Mouse (Mus musculus) megakaryocyte, embryonic 14.5 days (primary cell): Measurements from ENCODE around the gene Katnbl1. TPM values are rescaled to one million over a fixed set of nuclear protein-coding genes. Genes with fewer than 3 reads are reported as not detected.

Experiments
- H3K27me3 ChIP-seq: replicated peaks from 2 replicates; pipeline ENCODE3; 2012; ENCODE audit warnings: inconsistent platforms
- H3K36me3 ChIP-seq: replicated peaks from 2 replicates; pipeline ENCODE3; 2012; ENCODE audit warnings: low read length, inconsistent platforms, mixed read lengths
- H3K4me1 ChIP-seq: 2 replicates; pipeline ENCODE4 v1.6.1; 2012; ENCODE audit warnings: inconsistent platforms
- H3K4me3 ChIP-seq: replicated peaks from 2 replicates; pipeline ENCODE3; 2012; ENCODE audit warnings: moderate library complexity, mild to moderate bottlenecking, inconsistent platforms
- H3K9me3 ChIP-seq: 2 replicates; pipeline ENCODE4 v1.6.1; 2012; ENCODE audit warnings: inconsistent platforms
- FLI1 ChIP-seq: IDR thresholded peaks from 2 replicates; pipeline ENCODE4 v1.6.1; 2012; ENCODE audit warnings: low read length, inconsistent platforms, mixed read lengths
- GATA1 ChIP-seq: IDR thresholded peaks from 3 replicates; pipeline ENCODE4 v1.6.1; 2012; ENCODE audit warnings: mixed read lengths, low read length, inconsistent platforms, borderline replicate concordance
- polyA plus RNA-seq: library from polyadenylated mRNA; stranded (reverse); fragments of >175 nt; gene quantifications from 2 replicates; pipeline ENCODE4 v1.2.3, GENCODE M21; 2012; ENCODE audit warnings: low replicate concordance; ENCODE audit not compliant: insufficient read depth

Katnbl1 gene
- polyA plus RNA-seq, 1 experiment, result 1.9 TPM

DNA sequence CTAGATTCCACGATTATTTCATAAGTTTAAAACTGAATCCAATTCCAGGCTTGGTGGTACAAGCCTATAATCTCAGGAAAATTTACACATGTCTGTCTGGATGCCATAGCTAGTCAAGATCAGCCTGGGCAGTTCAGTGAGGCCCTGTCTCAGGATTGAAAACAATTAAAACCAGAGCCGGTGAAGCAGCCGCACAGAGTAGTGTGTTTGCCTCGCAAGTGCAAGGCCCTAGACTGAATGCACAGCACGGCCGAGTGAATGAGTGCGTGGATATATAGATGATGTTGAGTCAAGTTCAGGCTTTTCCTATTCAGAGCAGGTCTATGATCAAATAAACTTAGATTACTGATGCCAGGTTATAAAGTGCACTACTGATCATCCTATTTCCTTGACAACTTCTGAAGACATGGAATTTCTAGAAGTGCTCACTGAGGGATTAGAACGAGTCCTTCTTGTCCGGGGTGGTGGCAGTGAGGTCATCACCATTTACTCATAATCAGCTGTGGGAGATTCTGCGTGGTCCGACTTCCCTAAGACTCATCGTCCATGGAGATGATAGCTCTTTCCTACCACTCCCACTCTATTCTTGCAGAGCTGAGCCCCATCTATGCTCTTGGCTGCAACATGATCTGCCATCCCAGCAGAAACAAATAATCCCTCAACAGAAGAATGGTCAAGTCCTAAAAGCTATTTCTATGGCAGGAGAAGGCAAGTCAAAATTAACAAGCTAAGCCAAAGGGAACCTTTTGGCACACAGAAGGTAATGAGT is 18.8 kb upstream of the Katnbl1 start:
- Histone ChIP-seq H3K36me3 (peaks cover 95% of the 10 kb centered on the region), H3K4me1 (no peaks in the 10 kb centered on the region), H3K4me3 (no peak overlapping the region), H3K27me3 (no peaks in the 10 kb centered on the region), H3K9me3 (no peaks in the 10 kb centered on the region)
- no peak for TF ChIP-seq FLI1
- no peak for TF ChIP-seq GATA1

- H3K9me3 ChIP-seq, result no peaks in the 10 kb centered on the region
- no peak overlapping the region for H3K4me3 ChIP-seq
- no peak for TF ChIP-seq GATA1
- H3K27me3 ChIP-seq, result no peaks in the 10 kb centered on the region
- peaks cover 91% of the 10 kb centered on the region for H3K36me3 ChIP-seq
- H3K4me1 ChIP-seq, result no peaks in the 10 kb centered on the region
Observed at GRCm38 (mm10) chr2:112360781-112361169, 18.2 kb upstream of the Katnbl1 start.

DNA sequence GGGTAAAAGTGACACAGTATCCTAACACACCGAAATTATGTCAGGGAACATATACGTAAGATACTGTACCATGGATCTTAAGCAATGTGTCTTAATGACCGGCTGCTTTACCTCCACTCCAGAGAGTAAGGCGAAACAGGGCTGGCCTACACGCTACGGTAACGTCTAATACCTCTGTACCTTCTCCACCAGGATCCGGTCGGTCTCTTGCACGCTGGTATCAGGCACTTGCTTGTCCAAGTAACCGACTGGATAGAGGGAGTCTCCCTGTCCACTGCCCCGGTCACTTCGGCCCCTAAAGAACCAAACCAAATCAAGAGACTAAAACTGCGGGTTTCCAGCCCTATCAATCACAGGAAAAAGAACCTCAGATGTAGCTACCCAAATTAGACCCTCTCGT is 11.8 kb upstream of the Katnbl1 start:
- H3K9me3 ChIP-seq, result no peaks in the 10 kb centered on the region
- TF ChIP-seq FLI1 (no peak), GATA1 (no peak)
- H3K36me3 ChIP-seq, result peaks cover 30% of the 10 kb centered on the region
- H3K27me3 ChIP-seq, result no peaks in the 10 kb centered on the region
- peaks cover 23% of the 10 kb centered on the region for H3K4me1 ChIP-seq
- H3K4me3 ChIP-seq, result peak overlapping the region; percentile 95

- TF ChIP-seq FLI1 (peak; percentile 70; the same call in 1 of the 2 replicates), GATA1 (no peak)
- H3K4me1 ChIP-seq, result peaks cover 26% of the 10 kb centered on the region
- no peaks in the 10 kb centered on the region for H3K27me3 ChIP-seq
- H3K9me3 ChIP-seq, result no peaks in the 10 kb centered on the region
- H3K36me3 ChIP-seq, result peaks cover 23% of the 10 kb centered on the region
- H3K4me3 ChIP-seq, result peak within 1 kb of the TSS; percentile 95
Observed at GRCm38 (mm10) chr2:112367726-112368673, 11.0 kb upstream of the Katnbl1 start, which contains the start of gene Emc4. Gene Emc4, minus strand, starts transcription at chr2:112368027.

- Histone ChIP-seq H3K4me3 (no peak overlapping the region), H3K27me3 (no peaks in the 10 kb centered on the region)
Observed at GRCm38 (mm10) chr2:112369941-112370340, 9.1 kb upstream of the Katnbl1 start.

GRCm38 (mm10) chr2:112373141-112373540 is 5.9 kb upstream of the Katnbl1 start:
- Histone ChIP-seq H3K4me3 (no peak overlapping the region), H3K36me3 (no peaks in the 10 kb centered on the region), H3K27me3 (peaks cover 4% of the 10 kb centered on the region), H3K9me3 (no peaks in the 10 kb centered on the region), H3K4me1 (peaks cover 46% of the 10 kb centered on the region)
- TF ChIP-seq GATA1, result no peak
- no peak for TF ChIP-seq FLI1

More at GRCm38 (mm10) chr2:112369941-112370340, 9.1 kb upstream of the Katnbl1 start:
- Histone ChIP-seq H3K9me3 (no peaks in the 10 kb centered on the region), H3K4me1 (peaks cover 44% of the 10 kb centered on the region), H3K36me3 (peaks cover 5% of the 10 kb centered on the region)
- TF ChIP-seq GATA1 (no peak), FLI1 (no peak)

GRCm38 (mm10) chr2:112374610-112375009 is 4.4 kb upstream of the Katnbl1 start:
- peaks cover 4% of the 10 kb centered on the region for H3K27me3 ChIP-seq
- H3K9me3 ChIP-seq, result no peaks in the 10 kb centered on the region
- TF ChIP-seq GATA1 (peak; percentile 76; the same call in 1 of the 3 replicates), FLI1 (no peak)
- peaks cover 45% of the 10 kb centered on the region for H3K4me1 ChIP-seq
- peak overlapping the region; percentile 69 for H3K4me3 ChIP-seq
- no peaks in the 10 kb centered on the region for H3K36me3 ChIP-seq

GRCm38 (mm10) chr2:112380131-112380530 is 1.1 kb downstream of the Katnbl1 start:
- H3K36me3 ChIP-seq, result peaks cover 8% of the 10 kb centered on the region
- no peaks in the 10 kb centered on the region for H3K9me3 ChIP-seq
- peaks cover 4% of the 10 kb centered on the region for H3K27me3 ChIP-seq
- H3K4me1 ChIP-seq, result peaks cover 59% of the 10 kb centered on the region
- peak overlapping the region; percentile 95 for H3K4me3 ChIP-seq
- TF ChIP-seq GATA1 (no peak), FLI1 (no peak)

GRCm38 (mm10) chr2:112381219-112381618 is 2.2 kb downstream of the Katnbl1 start:
- Histone ChIP-seq H3K4me1 (peaks cover 61% of the 10 kb centered on the region), H3K9me3 (no peaks in the 10 kb centered on the region), H3K27me3 (peaks cover under 1% of the 10 kb centered on the region), H3K36me3 (peaks cover 8% of the 10 kb centered on the region), H3K4me3 (peak overlapping the region; percentile 95)
- TF ChIP-seq FLI1 (no peak), GATA1 (no peak)
